Mouse (Mus musculus): ENCODE data around the gene Hint2. TPM values are rescaled to one million over a fixed set of nuclear protein-coding genes. Genes with fewer than 3 reads are reported as not detected.
A peak's percentile ranks its signal among the peaks of the same experiment; 100 is the strongest.

Gene Hint2
- 34.1 and 56.1 TPM in 2 replicates for total RNA-seq (2017)

- ATAC-seq (replicated peaks; ENCODE audit: low read depth, poor library complexity, severe bottlenecking) = peak; percentile 94
Observed at GRCm38 (mm10) chr4:43656339-43657109, at the start of gene Hint2. Gene Hint2, minus strand, starts transcription at chr4:43656466.

GRCm38 (mm10) chr4:43705991-43706390 lies 49.7 kb upstream of the Hint2 start:
- ATAC-seq (replicated peaks; ENCODE audit: low read depth, poor library complexity, severe bottlenecking) = no peak

- no peak for ATAC-seq (replicated peaks; ENCODE audit: low read depth, poor library complexity, severe bottlenecking)
Observed at GRCm38 (mm10) chr4:43703851-43704250, 47.6 kb upstream of the Hint2 start.

DNA sequence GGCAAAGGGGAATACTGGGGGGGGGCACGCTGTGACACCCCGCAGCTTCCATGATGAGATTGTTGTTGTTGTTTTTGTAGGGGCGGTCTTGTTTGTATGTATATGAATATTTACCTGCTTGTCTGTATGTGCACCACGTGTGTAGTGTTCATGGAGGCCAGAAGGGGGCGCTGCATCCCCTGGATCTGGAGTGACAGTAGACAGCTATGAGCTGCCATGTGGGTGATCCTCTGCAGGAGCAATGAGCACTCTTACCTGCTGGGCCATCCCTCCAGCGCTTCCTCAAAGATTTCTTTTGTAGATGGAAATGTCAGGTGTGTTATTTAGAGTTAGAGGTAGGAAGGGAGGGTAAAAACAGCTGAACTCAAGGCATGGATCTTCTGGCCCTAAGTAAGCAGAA lies 47.2 kb upstream of the Hint2 start:
- no peak for ATAC-seq (replicated peaks; ENCODE audit: low read depth, poor library complexity, severe bottlenecking)

- ATAC-seq (replicated peaks; ENCODE audit: low read depth, poor library complexity, severe bottlenecking) = no peak
Observed at GRCm38 (mm10) chr4:43700707-43701106, 44.4 kb upstream of the Hint2 start, which contains the start of gene Olfr70. Gene Olfr70, minus strand, starts transcription at chr4:43700807.

- no peak for ATAC-seq (replicated peaks; ENCODE audit: low read depth, poor library complexity, severe bottlenecking)
Observed at GRCm38 (mm10) chr4:43696561-43696960, 40.3 kb upstream of the Hint2 start.

GRCm38 (mm10) chr4:43695249-43695671 lies 39.0 kb upstream of the Hint2 start:
- no peak for ATAC-seq (replicated peaks; ENCODE audit: low read depth, poor library complexity, severe bottlenecking)

DNA sequence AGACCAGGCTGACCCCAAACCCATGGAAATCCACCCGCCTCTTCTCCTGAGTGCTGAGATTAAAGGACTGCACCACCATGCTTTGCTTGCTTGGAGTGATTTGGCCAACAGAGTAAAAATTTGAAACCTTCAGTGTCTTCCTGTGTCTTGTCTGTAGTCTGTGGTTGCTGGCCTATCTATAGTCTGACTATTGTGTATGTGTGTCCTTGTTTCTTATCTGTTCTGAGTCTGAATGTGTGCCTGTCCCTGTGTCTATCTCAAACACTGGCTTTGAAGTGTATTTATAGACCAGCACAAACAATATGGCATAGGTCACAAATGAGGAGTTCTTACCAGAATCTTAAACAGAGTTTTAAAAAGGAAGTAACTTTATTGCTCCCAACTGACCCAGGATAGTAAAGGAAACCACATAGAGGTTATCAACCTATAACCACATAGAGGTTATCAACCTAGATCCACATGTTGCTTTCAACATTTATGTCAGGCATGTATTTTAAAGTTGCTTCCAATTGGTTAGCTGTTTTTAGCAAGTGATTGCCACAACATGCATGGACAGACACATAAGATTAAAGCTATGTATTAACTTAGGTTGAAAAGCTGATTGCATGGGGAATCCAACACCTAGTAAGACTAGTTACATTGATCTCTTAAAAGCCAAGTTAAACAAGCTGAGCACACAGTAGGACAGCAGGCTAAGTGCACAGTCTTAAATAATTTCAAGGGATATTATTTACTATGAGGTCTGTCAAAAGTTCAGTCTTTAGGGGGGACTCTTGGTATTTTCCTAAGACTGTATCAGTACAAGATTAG lies 38.4 kb upstream of the Hint2 start:
- ATAC-seq (replicated peaks; ENCODE audit: low read depth, poor library complexity, severe bottlenecking) = peak; percentile 33

- peak; percentile 76 for ATAC-seq (replicated peaks; ENCODE audit: low read depth, poor library complexity, severe bottlenecking)
Observed at GRCm38 (mm10) chr4:43693806-43694241, 37.6 kb upstream of the Hint2 start.

DNA sequence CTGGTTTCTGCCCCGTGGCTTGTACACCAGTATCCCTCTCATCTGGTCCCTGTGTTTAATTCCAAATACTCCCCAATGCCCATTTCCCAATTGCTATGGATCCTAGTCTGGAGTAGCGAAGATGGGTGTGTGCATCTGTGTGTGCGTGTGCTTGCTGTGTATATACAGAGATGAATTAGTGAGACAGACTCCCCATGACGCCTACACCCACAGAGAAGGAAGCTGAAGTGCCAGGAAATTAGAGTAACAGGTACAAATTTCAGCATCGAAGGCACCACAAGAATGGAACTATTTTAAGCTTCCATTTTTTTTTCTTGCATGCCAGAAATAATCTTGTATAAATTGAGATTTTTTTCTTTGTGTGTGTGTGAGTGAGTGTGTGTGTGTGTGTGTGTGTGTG lies 34.8 kb upstream of the Hint2 start:
- no peak for ATAC-seq (replicated peaks; ENCODE audit: low read depth, poor library complexity, severe bottlenecking)

DNA sequence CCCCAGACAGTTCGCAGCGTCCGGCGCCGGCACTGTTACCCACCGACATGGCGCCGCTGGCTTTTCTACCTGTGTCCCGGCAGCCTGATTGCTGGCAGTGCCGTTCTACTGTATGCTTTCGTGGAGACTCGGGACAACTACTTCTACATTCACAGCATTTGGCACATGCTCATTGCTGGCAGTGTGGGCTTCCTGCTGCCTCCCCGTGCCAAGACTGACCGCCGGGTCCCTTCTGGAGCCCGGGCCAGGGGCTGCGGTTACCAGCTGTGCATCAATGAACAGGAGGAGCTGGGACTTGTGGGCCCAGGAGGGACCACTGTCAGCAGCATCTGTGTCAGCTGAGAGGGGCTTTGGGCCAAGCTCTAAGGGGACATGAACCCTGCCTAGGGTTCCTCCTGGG lies 33.8 kb upstream of the Hint2 start:
- no peak for ATAC-seq (replicated peaks; ENCODE audit: low read depth, poor library complexity, severe bottlenecking)

DNA sequence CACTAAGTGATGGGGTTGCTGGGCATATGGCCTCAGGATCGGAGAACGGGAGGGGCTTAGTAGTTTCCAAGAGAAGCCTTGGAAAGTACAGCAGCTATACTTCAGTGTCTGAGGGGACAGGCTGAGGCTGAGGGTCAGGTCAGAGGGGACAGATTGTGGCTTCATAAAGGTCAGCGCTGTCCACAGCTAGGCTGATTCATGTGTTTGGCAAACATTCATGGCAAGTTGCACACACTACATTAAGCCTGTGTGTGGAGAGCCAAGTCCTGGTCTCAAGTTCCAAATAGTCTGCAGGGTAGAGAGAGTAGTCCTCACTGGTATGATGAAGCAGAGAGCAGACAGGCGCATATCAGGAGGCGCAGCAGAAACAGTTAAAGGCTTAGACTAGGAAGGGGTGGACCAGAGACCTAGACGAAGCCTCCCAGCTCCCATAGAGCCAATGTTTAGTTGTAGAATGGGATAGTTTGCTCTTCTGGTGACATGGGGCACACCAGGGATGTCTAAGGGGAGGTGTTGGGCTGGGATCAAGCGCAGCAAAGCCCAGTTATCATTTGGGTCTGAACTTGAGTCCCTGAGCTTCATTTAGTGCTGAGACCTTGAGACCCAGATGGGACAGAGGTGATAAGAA lies 23.3 kb upstream of the Hint2 start:
- no peak for ATAC-seq (replicated peaks; ENCODE audit: low read depth, poor library complexity, severe bottlenecking)

DNA sequence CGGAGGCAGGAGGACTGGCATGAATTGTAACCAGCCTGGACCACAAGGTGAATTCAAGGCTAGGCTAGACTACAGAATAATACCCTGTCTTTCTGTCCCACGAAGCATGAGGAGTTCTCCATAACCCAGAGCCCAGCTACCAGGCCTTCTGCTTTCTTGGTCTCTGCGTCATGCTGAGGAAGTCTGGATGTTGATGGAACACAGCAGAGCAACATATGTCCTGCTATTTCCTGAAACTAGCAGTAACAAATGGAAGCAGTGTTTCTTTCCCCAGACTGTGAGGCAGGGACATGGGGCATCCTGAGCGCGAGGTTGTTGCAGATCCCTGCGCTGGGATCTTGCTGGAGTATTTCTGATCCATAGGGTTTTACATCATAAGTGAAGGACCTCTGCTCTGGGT lies 22.3 kb upstream of the Hint2 start:
- no peak for ATAC-seq (replicated peaks; ENCODE audit: low read depth, poor library complexity, severe bottlenecking)

DNA sequence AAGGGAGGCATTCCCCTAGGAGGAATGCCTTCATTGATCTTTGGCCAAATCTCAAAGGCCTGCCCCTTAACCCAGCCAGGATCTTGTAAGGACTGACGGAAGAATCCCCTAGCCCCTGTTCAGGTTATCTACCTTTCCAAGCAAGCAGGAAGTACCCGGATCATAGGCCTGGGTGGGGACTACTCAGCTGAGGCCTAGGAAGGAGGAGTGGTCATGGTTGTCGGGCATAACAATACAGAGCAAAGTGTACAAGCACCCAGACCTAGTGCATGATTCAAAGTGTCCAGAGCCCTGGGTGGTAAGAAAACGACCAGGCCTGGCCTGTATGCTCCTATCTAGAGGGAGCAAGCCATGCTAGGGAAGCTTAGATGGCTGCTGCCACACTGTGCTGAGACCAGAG lies 19.3 kb upstream of the Hint2 start:
- ATAC-seq (replicated peaks; ENCODE audit: low read depth, poor library complexity, severe bottlenecking) = no peak

DNA sequence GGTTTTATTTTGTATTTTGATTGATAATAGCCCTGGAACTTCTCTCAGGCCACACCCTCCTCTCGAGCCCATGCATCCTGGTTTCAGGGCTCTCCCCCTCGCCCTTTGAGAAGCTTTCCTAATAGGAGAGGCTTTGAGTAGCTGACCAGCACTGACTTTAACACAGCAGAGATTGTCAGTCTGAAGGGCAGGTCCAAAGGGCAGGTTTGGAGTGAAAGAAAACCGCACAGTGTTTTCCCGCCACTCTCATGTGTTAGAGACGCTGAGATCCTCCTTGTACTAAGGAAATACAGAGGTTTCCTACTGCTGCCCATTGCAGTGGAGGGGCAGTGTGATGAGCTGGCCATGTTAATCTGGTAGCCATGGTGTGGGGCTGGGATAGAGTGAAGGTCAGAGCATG lies 18.7 kb upstream of the Hint2 start:
- no peak for ATAC-seq (replicated peaks; ENCODE audit: low read depth, poor library complexity, severe bottlenecking)

- ATAC-seq (replicated peaks; ENCODE audit: low read depth, poor library complexity, severe bottlenecking) = no peak
Observed at GRCm38 (mm10) chr4:43673703-43674102, 17.4 kb upstream of the Hint2 start.

GRCm38 (mm10) chr4:43672070-43672469 lies 15.8 kb upstream of the Hint2 start:
- ATAC-seq (replicated peaks; ENCODE audit: low read depth, poor library complexity, severe bottlenecking) = peak; percentile 67

- 0 out of 2 replicates have a peak, but pooled peaks have one; percentile 13 for ATAC-seq (replicated peaks; ENCODE audit: low read depth, poor library complexity, severe bottlenecking)
Observed at GRCm38 (mm10) chr4:43669428-43669794, 13.1 kb upstream of the Hint2 start.

GRCm38 (mm10) chr4:43668782-43669427 lies 12.6 kb upstream of the Hint2 start, which contains the start of the genes Tmem8b and Fam221b:
Gene Tmem8b, plus strand, starts transcription at chr4:43668971.
Gene Fam221b, minus strand, starts transcription at chr4:43669145.
- ATAC-seq (replicated peaks; ENCODE audit: low read depth, poor library complexity, severe bottlenecking) = peak; percentile 88

DNA sequence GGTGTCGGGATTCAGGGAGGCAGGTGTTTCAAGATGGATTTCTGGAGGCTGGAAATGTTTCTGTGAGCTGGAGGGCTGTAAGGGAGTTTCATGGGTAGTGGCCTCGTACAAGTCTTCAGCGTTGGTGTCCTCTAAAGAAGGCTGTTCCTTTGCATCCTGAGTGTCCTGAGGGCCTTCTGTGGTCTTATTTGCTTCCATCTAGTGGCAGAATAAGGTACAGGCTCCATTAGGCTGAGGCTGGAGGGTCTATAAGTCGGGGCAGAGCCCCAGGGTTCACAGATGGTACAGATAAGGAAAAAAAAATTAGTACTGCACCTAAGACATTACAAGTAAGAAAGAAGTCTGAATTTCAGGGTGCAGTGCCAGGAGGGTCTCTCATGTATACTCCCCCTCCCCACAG lies 10.1 kb upstream of the Hint2 start:
- peak; percentile 60; the same call in 1 of the 2 replicates for ATAC-seq (replicated peaks; ENCODE audit: low read depth, poor library complexity, severe bottlenecking)

Measured in common myeloid progenitor, adult 5-6 weeks (primary cell).